Mouse (Mus musculus): ENCODE results near the gene Tnnc2. TPM values are rescaled to one million over a fixed set of nuclear protein-coding genes. Genes with fewer than 3 reads are reported as not detected.

Gene Tnnc2
- 1 to 10 TPM; 2.9 to 7.2 (median 3.1) TPM for total RNA-seq (2022)

- no peak for DNase-seq (ENCODE audit: low spot score)
Measured at GRCm38 (mm10) chr2:164779481-164780086, at the start of gene Tnnc2. Gene Tnnc2, minus strand, starts transcription at chr2:164779967.

- DNase-seq (ENCODE audit: low spot score): no peak
Measured at GRCm38 (mm10) chr2:164829090-164829489, 49.3 kb upstream of the Tnnc2 start.

GRCm38 (mm10) chr2:164828437-164828836, 48.7 kb upstream of the Tnnc2 start, which contains the start of gene Spata25:
Gene Spata25, minus strand, starts transcription at chr2:164828537.
- DNase-seq (ENCODE audit: low spot score): no peak

- DNase-seq (ENCODE audit: low spot score): no peak
Measured at GRCm38 (mm10) chr2:164827146-164827850, 47.5 kb upstream of the Tnnc2 start.

GRCm38 (mm10) chr2:164825521-164825920, 45.8 kb upstream of the Tnnc2 start:
- DNase-seq (ENCODE audit: low spot score): no peak

- no peak for DNase-seq (ENCODE audit: low spot score)
Measured at GRCm38 (mm10) chr2:164823969-164824368, 44.2 kb upstream of the Tnnc2 start.

- no peak for DNase-seq (ENCODE audit: low spot score)
Measured at GRCm38 (mm10) chr2:164823181-164823585, 43.4 kb upstream of the Tnnc2 start.

- DNase-seq (ENCODE audit: low spot score): peak; percentile 100
Measured at GRCm38 (mm10) chr2:164822636-164823165, 42.9 kb upstream of the Tnnc2 start, which contains the start of gene Zswim1. Gene Zswim1, plus strand, starts transcription at chr2:164822686.

- no peak for DNase-seq (ENCODE audit: low spot score)
Measured at GRCm38 (mm10) chr2:164821060-164821459, 41.3 kb upstream of the Tnnc2 start.

GRCm38 (mm10) chr2:164817703-164818102, 37.9 kb upstream of the Tnnc2 start:
- DNase-seq (ENCODE audit: low spot score): no peak

GRCm38 (mm10) chr2:164817206-164817605, 37.4 kb upstream of the Tnnc2 start:
- DNase-seq (ENCODE audit: low spot score): no peak

- DNase-seq (ENCODE audit: low spot score): no peak
Measured at GRCm38 (mm10) chr2:164815821-164816220, 36.1 kb upstream of the Tnnc2 start.

- no peak for DNase-seq (ENCODE audit: low spot score)
Measured at GRCm38 (mm10) chr2:164815348-164815747, 35.6 kb upstream of the Tnnc2 start.

- DNase-seq (ENCODE audit: low spot score): no peak
Measured at GRCm38 (mm10) chr2:164813557-164813956, 33.8 kb upstream of the Tnnc2 start.

- no peak for DNase-seq (ENCODE audit: low spot score)
Measured at GRCm38 (mm10) chr2:164806614-164807013, 26.8 kb upstream of the Tnnc2 start.

- no peak for DNase-seq (ENCODE audit: low spot score)
Measured at GRCm38 (mm10) chr2:164805332-164805718, 25.6 kb upstream of the Tnnc2 start.

GRCm38 (mm10) chr2:164804533-164805331, 25.0 kb upstream of the Tnnc2 start, which contains the start of the genes Acot8 and Zswim3:
Gene Acot8, minus strand, starts transcription at chr2:164804882.
Gene Zswim3, plus strand, starts transcription at chr2:164805098.
- peak; percentile 100 for DNase-seq (ENCODE audit: low spot score)

- no peak for DNase-seq (ENCODE audit: low spot score)
Measured at GRCm38 (mm10) chr2:164803921-164804313, 24.1 kb upstream of the Tnnc2 start.

- DNase-seq (ENCODE audit: low spot score): no peak
Measured at GRCm38 (mm10) chr2:164803201-164803920, 23.6 kb upstream of the Tnnc2 start.

- DNase-seq (ENCODE audit: low spot score): no peak
Measured at GRCm38 (mm10) chr2:164800252-164801004, 20.7 kb upstream of the Tnnc2 start.
